Mouse (Mus musculus) ES-Bruce4 (cell line): ENCODE results near the gene Epgn.

Experiments used
- CTCF ChIP-seq: IDR thresholded peaks from one replicate; pipeline ENCODE4 v1.8.1; 2011; ENCODE audit warnings: low read depth, low read length
- EP300 ChIP-seq: IDR thresholded peaks from 2 replicates; pipeline ENCODE4 v1.6.1; 2011; ENCODE audit warnings: low read depth, low read length; ENCODE audit not compliant: insufficient read depth
- POLR2A ChIP-seq: IDR thresholded peaks from one replicate; pipeline ENCODE4 v1.8.1; 2011; ENCODE audit warnings: low read length; ENCODE audit not compliant: insufficient read depth

DNA sequence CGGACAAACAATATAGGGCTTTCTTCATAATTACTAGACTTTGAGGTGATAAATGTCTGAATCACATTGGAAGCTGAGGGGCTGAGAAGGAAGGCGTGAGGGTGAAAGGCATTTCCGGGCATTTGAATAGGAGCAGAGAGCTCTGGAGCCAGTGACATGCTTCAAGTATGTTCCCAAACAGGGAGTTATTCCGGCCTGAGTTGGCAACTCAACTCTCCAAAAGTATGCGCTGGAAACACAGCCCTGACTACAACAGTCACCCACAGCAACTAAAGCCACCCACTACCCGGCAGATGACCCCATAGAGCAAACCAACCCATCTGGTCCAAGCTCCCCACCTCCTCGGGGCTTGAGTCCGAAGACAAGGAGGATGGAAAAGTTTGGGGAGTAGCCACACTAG, 46.8 kb downstream of the Epgn start:
- TF ChIP-seq EP300 (no peak), CTCF (no peak), POLR2A (no peak)
